Mouse (Mus musculus) liver, embryonic 14.5 days (tissue): ENCODE measurements around the gene Nav1. TPM values are rescaled to one million over a fixed set of nuclear protein-coding genes. Genes with fewer than 3 reads are reported as not detected.
A peak's percentile ranks its signal among the peaks of the same experiment; 100 is the strongest.

ENCODE experiments used
- ATAC-seq: fragments of 200-750 bp; cut with Nextera tagmentation; 2 replicates; pipeline ENCODE4 v1.8.0; 2017; ENCODE audit warnings: moderate number of reproducible peaks, mild to moderate bottlenecking, moderate library complexity; ENCODE audit not compliant: insufficient read depth
- DNase-seq, 3 experiments: peaks; one replicate each; pipeline ENCODE4 v3.0.0-alpha.2; 2012 to 2013; ENCODE audit warnings: low read depth in 3 of 3, low spot score in 3 of 3
- H3K27ac ChIP-seq: fragments of 300-500 bp; sonication (generic); 2 replicates; pipeline ENCODE4 v1.5.1; 2014; ENCODE audit warnings: moderate library complexity, mild to moderate bottlenecking, control low read depth, inconsistent platforms
- H3K27me3 ChIP-seq: fragments of 300-500 bp; sonication (generic); 2 replicates; pipeline ENCODE4 v1.6.1; 2014; ENCODE audit warnings: mild to moderate bottlenecking, low read length, moderate library complexity; ENCODE audit not compliant: control insufficient read depth, insufficient read depth
- H3K36me3 ChIP-seq: fragments of 300-500 bp; sonication (generic); replicated peaks from 2 replicates; pipeline ENCODE4 v1.6.1; 2014; ENCODE audit warnings: low read depth; ENCODE audit not compliant: control insufficient read depth, insufficient read depth
- H3K4me1 ChIP-seq, 2 experiments: fragments of 200-500 bp in 1 of 2; fragments of 300-500 bp in 1 of 2; sonication (generic) in 1 of 2; replicated peaks; 2 replicates each; pipeline ENCODE4 v1.6.1; 2012 to 2014; ENCODE audit warnings: antibody characterized with exemption in 1 of 2, inconsistent platforms in 1 of 2, low read length in 1 of 2; ENCODE audit not compliant: control insufficient read depth in 2 of 2, insufficient read depth in 2 of 2
- H3K4me2 ChIP-seq: fragments of 300-500 bp; sonication (generic); 2 replicates; pipeline ENCODE4 v1.6.1; 2014; ENCODE audit warnings: low read depth, mild to moderate bottlenecking, control low read depth, moderate library complexity
- H3K4me3 ChIP-seq, 2 experiments: fragments of 200-500 bp in 1 of 2; fragments of 300-500 bp in 1 of 2; sonication (generic) in 1 of 2; 2 replicates each; pipeline ENCODE4 v1.5.1; 2012 to 2014; ENCODE audit warnings: low read depth in 2 of 2, low read length in 2 of 2, mild to moderate bottlenecking in 2 of 2, control low read depth in 1 of 2, inconsistent platforms in 1 of 2, moderate library complexity in 1 of 2; ENCODE audit not compliant: insufficient read depth in 1 of 2
- H3K9ac ChIP-seq: fragments of 300-500 bp; sonication (generic); replicated peaks from 2 replicates; pipeline ENCODE4 v1.6.1; 2014; ENCODE audit warnings: mild to moderate bottlenecking, control low read depth, moderate library complexity
- H3K9me3 ChIP-seq: fragments of 300-500 bp; sonication (generic); 2 replicates; pipeline ENCODE4 v1.6.1; 2016; ENCODE audit warnings: low read length, mixed read lengths; ENCODE audit not compliant: control insufficient read depth
- CTCF ChIP-seq: IDR thresholded peaks from 2 replicates; pipeline ENCODE4 v1.5.1; 2016; ENCODE audit warnings: antibody characterized with exemption, low read depth, control low read depth
- EP300 ChIP-seq: IDR thresholded peaks from 2 replicates; pipeline ENCODE4 v1.6.1; 2016; ENCODE audit warnings: antibody characterized with exemption, low read depth
- WGBS: fragments of 180-500 bp; shearing (Covaris S2); extraction: QIAGEN DNeasy Blood & Tissue Kit; methylation state at CpG from one replicate; pipeline ENCODE4 v1.1.7; 2014; ENCODE audit not compliant: insufficient replicate concordance; 5-methylcytosine and 5-hydroxymethylcytosine counted together
- polyA plus RNA-seq, 2 experiments: library from polyadenylated mRNA; depleted of rRNA in 1 of 2; stranded (reverse) in 1 of 2; unstranded in 1 of 2; fragments of >200 nt; fragmentation: Nextera tagmentation in 1 of 2; extraction: Ambion mirVana in 1 of 2; gene quantifications; 2 replicates each; pipeline versions ENCODE4 v1.2.1 to v1.2.3; 2012 to 2014

The Nav1 gene
- polyA plus RNA-seq, 2 experiments, result 1.0 to 1.5 TPM

GRCm38 (mm10) chr1:135590776-135591175 lies 16.3 kb downstream of the Nav1 start:
- Histone ChIP-seq H3K36me3 (no peaks in the 10 kb centered on the region), H3K9ac (no peak overlapping the region), H3K4me3 (no peak overlapping the region), H3K4me2 (no peak overlapping the region), H3K27ac (no peak overlapping the region), H3K27me3 (peaks cover 4% of the 10 kb centered on the region), H3K4me1 (no peaks in the 10 kb centered on the region), H3K9me3 (no peaks in the 10 kb centered on the region)
- ATAC-seq (no peak), DNase-seq (no peak)
- TF ChIP-seq EP300, result no peak
- TF ChIP-seq CTCF, result no peak
- 68% methylated on average over 9 of the region's 9 CpGs for WGBS

GRCm38 (mm10) chr1:135588973-135589372 lies 18.1 kb downstream of the Nav1 start:
- H3K9ac ChIP-seq, result no peak overlapping the region
- no peak overlapping the region for H3K27ac ChIP-seq
- no peaks in the 10 kb centered on the region for H3K9me3 ChIP-seq
- peaks cover 21% of the 10 kb centered on the region for H3K27me3 ChIP-seq
- H3K4me1 ChIP-seq, result no peaks in the 10 kb centered on the region
- 49% methylated on average over 3 of the region's 3 CpGs for WGBS
- H3K4me3 ChIP-seq, result no peak overlapping the region
- ATAC-seq (no peak), DNase-seq (no peak)
- TF ChIP-seq EP300 (no peak), CTCF (no peak)
- H3K4me2 ChIP-seq, result no peak overlapping the region
- H3K36me3 ChIP-seq, result no peaks in the 10 kb centered on the region

GRCm38 (mm10) chr1:135586903-135587302 lies 20.2 kb downstream of the Nav1 start:
- peaks cover 28% of the 10 kb centered on the region for H3K27me3 ChIP-seq

GRCm38 (mm10) chr1:135585573-135585972 lies 21.5 kb downstream of the Nav1 start:
- Histone ChIP-seq H3K9ac (no peak overlapping the region), H3K9me3 (no peaks in the 10 kb centered on the region), H3K36me3 (no peaks in the 10 kb centered on the region), H3K4me3 (peak overlapping the region in 1 of 2 experiments; percentile 44; a peak in 2 of 4 replicates), H3K27me3 (peaks cover 28% of the 10 kb centered on the region), H3K4me1 (no peaks in the 10 kb centered on the region), H3K4me2 (peak overlapping the region; percentile 63), H3K27ac (no peak overlapping the region)
- no peak for TF ChIP-seq EP300
- no peak for TF ChIP-seq CTCF
- DNase-seq (no peak), ATAC-seq (no peak)
- 1% methylated on average over 19 of the region's 19 CpGs for WGBS

More at GRCm38 (mm10) chr1:135586903-135587302, 20.2 kb downstream of the Nav1 start:
- TF ChIP-seq CTCF (no peak), EP300 (no peak)
- Histone ChIP-seq H3K36me3 (no peaks in the 10 kb centered on the region), H3K4me2 (no peak overlapping the region), H3K4me1 (no peaks in the 10 kb centered on the region), H3K4me3 (no peak overlapping the region), H3K27ac (no peak overlapping the region), H3K9ac (no peak overlapping the region), H3K9me3 (no peaks in the 10 kb centered on the region)
- ATAC-seq (no peak), DNase-seq (no peak)

DNA sequence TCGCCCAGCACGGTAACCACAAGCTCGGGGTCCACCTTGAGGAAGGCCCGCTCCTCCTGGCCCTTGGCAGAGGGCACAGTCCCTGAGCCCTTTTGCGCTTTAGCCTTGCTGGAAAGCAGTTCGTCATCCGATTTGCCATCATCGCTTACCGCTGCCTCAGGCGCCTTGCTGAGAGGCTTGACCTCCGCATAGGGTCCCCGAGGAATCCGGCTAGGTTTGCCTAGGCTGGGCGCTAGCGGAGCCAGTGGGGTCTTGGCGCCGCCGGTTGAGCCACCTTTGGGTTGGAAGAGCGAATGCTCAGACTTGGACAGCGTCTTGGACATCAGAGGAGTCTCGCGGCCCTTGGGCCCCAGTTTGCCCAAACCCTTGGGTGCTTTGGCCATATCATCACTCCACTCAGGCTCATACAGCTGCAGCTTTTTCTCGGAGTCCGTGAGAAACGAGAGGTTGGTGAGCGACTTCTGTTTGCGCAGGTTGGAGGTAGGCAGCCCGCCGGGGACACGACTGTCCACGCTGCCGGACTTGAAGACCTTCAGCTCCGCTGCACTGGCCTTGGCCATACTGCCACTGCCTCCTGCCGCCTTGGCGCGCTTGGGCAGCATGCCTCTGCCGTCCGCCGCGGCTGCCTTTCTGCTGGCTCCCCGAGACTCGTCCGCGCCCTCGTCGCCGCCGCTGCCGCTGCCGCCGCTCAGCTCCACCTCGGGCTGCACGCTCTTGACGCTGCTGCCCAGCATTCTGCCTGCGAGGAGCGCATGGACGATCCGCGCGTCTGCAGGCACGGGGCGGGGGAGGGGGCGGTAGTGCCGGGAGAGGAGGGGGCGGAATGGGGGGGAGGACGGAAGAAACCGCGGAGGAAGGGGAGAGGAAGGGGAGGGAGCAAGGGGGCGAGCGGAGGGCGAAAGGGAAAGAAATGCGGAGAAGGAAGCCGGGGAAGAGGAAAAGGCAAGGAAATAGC lies 22.2 kb downstream of the Nav1 start:
- H3K9me3 ChIP-seq, result no peaks in the 10 kb centered on the region
- peak overlapping the region; percentile 63 for H3K4me2 ChIP-seq
- no peak overlapping the region for H3K9ac ChIP-seq
- DNase-seq (no peak), ATAC-seq (no peak)
- TF ChIP-seq CTCF, result no peak
- no peak for TF ChIP-seq EP300
- H3K4me3 ChIP-seq, result peak overlapping the region; percentile 11 to 44; a peak in 3 of 4 replicates
- H3K27ac ChIP-seq, result no peak overlapping the region
- peaks cover 28% of the 10 kb centered on the region for H3K27me3 ChIP-seq
- no peaks in the 10 kb centered on the region for H3K36me3 ChIP-seq
- WGBS, result 14% methylated on average over 71 of the region's 73 CpGs
- H3K4me1 ChIP-seq, result no peaks in the 10 kb centered on the region
